Mouse (Mus musculus) embryonic fibroblast, embryonic 13.5 days (primary cell): Measurements from ENCODE around the gene Gspt1.

Experiments
- CTCF ChIP-seq: IDR thresholded peaks from 2 replicates; pipeline ENCODE4 v1.5.1; 2011; ENCODE audit warnings: mild to moderate bottlenecking, control low read depth, low read length, moderate library complexity, borderline replicate concordance; ENCODE audit not compliant: insufficient read depth
- POLR2A ChIP-seq: IDR thresholded peaks from 2 replicates; pipeline ENCODE4 v1.6.1; 2011; ENCODE audit warnings: low read depth, mild to moderate bottlenecking, control low read depth, low read length, moderate library complexity

DNA sequence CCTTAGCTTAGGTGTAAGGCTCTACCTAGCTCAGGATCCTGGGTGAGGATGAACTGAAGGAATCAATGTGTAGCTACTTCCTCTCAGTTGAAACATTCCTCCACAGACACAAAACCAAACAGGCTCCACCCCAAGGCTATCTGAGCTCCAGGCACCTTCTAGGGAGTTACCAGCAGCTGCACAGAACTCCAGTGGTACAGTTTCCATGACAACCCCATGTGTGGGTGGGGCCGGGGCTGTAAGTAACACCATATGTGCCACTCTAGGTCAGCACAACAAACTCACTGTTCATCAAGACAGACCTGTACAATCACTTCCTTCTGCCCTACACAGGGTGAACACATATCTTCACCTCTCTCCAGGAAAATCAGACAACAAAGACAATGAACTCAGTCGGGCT, 55.7 kb downstream of the Gspt1 start:
- no peak for TF ChIP-seq CTCF
- no peak for TF ChIP-seq POLR2A
